Mouse (Mus musculus): ENCODE measurements around the gene Ebf3.

Ebf3 gene

DNA sequence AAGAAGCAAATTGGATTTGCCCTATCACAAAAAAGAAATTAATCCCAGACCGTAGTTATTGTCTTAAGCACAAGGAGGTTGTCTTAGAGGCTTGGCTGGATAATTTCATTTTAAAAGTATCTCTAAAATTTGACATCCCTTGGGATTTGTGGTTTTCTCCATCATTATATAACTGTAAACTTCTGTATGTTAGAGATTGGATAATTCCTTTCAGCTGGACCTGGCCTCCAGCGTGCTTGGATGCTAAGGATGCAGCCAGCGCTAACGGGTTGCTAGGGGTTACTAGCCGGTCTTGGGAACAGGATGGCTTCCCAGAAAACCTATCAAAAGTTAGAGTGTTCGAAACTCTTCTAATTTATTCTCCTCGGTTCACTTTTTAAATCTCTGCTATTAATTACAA, 19.8 kb downstream of the Ebf3 start:
- no peak for ATAC-seq (ENCODE audit: insufficient number of reproducible peaks, low FRiP score, low TSS enrichment)

DNA sequence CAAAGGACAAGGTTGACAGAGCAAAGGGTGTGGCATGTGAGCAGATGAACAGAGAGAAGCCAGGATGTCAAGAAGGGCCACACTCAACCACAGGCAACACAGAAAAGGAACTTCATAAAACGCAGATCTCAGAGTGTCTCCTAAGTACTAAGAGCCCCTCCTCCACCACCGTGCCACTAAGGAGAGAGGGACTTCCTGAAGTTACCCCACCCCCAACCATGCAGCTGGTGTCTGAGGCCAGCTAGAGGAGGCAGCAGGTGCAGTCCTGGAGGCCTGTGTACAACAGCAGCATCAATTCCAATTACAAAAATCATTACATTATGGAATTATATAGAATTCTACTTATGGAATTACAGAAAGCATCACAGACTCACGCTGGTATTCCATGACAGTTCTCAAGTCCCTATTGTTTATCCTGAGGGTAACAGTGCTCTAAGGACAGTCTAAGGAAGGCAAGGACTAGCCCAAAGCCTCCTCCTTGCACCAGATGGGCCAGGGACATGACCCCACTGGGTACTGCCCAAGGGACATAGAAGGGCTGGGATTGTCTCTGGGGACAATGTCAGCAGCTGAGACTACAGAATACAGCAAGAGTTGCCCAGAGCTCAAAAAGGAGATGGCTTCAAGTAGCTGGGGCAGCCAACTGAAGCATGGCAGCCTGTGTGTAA, 24.8 kb downstream of the Ebf3 start:
- no peak for ATAC-seq (ENCODE audit: insufficient number of reproducible peaks, low FRiP score, low TSS enrichment)

DNA sequence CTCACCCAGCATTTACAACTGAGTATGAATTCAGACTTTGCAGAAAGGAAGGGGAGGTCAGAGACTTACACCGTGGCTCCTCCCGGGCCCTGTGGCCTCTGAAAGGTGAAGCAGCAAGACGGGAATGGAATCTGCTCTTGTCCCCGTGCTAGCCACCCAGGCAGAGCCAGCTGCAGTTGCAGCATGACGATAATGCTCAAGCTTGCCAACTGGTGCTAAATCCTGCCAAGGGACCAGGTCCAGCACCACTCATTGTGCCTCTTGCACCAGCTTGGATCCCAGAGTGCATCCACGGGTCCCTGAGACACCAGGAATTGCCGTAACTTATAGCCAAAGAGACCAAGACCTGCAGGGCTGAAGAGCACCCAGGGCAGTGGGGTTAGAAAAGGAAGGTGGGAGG, 36.1 kb downstream of the Ebf3 start:
- ATAC-seq (ENCODE audit: insufficient number of reproducible peaks, low FRiP score, low TSS enrichment): no peak

DNA sequence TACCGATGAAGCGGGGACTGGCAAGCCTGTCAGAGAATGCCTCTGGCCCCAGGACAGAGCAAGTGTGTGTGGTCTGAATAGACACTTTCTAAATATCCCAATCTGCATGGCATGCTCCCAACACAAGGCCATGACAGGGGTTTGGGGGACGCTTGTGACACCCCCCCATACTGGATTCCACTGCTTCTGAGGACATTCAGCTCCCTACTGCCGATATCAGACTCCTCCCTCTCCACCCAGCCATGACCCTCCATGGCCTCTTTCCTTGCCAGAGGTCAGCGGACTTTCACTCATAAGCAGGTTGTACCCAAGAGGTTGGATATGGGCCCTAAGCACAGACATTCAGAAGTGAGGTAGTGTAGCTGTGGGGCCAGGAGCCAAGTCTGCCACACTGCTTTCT, 36.5 kb downstream of the Ebf3 start:
- ATAC-seq (ENCODE audit: insufficient number of reproducible peaks, low FRiP score, low TSS enrichment): no peak

DNA sequence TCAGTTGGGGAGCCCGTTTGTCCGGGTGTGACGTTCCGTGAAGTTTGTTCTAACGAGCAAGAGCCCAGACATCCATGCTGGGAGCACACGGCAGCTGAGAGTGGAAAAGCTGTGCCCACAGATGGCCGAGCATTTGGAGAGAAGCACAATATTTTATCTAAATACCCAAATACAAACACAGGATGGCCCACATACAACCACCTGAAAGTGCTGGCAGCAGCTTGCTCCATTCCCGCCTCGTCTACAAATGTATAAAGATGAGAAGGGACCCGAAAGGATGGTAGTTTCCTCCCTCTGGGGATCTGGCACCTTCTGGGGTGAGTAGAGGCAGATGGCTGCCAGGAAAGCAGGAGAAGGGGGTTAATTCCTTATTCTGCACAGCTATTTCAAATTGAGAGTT, 42.0 kb downstream of the Ebf3 start:
- no peak for ATAC-seq (ENCODE audit: insufficient number of reproducible peaks, low FRiP score, low TSS enrichment)

DNA sequence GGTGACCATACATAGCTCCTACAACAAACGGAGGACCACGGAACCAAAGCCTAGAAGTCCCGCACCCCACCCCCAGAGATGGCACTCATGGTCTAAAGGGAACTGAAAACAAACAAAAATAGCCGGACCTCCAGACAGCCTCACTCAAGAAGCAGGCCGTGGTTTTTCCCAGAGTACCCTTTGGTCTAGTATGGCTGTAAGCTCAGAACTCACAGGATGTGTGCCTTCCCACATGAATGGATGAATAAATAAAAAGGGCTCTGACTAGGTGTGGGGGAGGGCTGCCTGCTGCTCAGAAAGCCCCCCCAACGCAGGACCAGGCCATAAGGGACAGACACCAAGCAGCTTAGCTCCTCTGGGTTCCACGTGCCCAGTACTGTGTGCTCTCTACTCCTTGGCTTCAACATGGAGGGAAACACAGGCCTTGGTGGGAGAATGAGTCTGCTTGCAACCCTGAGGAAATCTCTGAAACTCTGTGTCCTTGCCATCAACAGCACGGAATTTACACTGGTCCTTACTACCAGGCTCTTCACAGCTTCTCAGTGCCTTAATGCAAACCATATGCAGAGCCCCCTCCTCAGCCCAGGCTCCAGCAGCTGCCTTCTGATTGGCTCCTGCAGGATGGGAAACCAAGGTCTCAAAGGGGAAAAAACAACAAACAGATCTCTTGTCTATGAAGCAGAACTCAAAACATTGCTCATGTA, 45.6 kb downstream of the Ebf3 start:
- ATAC-seq (ENCODE audit: insufficient number of reproducible peaks, low FRiP score, low TSS enrichment): no peak

DNA sequence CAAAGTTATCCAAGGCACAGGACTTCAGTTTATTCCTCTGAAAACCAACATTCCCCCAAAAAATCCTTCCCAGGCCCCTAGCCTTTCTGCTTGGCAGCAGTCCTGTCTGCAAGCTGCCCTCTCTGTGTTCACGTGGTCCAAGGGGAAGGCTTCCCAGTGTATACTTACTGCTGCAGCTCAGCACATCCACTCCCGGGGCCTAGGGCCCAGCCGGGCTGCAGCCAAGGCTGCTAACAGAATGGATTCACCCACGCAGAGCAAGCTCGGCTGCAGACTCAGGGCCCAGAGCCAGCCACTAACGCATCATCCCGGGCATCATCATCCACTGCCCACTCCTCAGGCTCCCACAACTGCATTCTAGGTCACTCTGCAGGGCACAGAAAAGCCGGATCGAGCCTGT, 46.8 kb downstream of the Ebf3 start:
- ATAC-seq (ENCODE audit: insufficient number of reproducible peaks, low FRiP score, low TSS enrichment): no peak

DNA sequence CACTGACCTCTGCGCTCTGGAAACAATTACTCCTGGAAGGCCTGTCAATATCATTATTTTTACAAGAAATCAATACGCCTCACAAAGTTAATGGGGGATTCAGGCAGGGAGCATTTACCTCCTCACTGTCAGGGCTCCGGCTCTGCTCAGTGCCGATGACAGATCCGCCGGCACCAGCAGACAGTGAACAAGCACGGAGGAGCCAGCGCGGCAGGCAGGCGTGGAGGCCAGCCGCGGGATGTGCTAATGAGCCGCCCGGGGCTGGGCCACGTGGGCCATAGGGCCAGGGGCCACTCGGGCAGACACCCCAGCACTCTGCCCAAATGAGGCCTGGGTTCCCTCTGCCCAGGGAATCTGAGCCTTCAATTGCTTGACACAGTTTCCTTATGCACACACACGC, 47.7 kb downstream of the Ebf3 start:
- no peak for ATAC-seq (ENCODE audit: insufficient number of reproducible peaks, low FRiP score, low TSS enrichment)

DNA sequence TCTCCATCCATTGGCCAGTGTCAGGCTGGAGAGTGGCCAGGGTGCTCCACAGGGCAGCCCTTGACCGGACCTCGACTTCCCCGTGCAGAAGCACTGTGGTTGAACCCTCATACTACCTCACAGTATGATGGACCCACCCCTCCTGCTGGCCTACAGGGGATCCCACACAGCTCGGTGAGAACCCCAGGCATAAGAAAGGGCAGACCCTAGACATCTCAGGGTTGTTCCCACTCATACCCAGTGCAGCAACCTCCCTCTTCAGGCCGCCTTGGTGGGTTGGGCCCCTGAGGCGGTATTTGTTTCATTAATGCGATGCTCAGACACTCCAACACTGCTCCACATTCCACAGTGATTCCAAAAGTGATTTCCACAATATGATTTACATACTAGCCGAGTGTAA, 51.9 kb downstream of the Ebf3 start:
- ATAC-seq (ENCODE audit: insufficient number of reproducible peaks, low FRiP score, low TSS enrichment): no peak

DNA sequence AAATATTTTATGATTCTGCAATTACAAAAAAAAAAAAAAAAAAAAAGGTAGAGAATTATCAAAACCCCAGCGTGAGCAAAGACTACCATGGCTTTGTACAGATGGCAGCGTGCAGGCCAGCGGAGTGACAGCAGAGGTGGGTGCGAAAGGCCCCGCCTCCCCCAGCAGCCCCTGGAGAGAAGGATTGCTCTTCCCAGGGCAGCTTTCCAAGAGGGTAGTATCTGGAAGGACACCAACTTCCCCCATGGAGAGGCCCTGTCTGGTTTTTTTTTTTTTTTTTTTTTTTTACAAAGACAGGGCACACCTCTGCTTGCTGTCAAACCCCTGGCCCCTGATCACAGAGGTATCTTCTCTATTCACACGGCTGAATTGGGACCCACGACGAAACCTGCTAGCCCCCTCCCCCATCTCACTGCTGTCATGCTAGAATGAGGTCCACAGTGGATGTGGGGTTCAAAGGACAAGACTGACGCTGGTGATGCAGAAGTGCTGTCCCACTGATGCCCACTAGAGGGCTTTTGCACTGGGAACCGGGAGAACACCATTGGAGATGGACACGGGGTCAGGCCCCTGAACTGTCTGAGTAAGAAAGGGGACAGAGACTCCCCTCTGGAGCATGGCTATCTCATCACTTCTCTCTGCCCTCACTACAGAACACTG, 67.9 kb downstream of the Ebf3 start:
- ATAC-seq (ENCODE audit: insufficient number of reproducible peaks, low FRiP score, low TSS enrichment): peak; percentile 40; the same call in 1 of the 2 replicates

DNA sequence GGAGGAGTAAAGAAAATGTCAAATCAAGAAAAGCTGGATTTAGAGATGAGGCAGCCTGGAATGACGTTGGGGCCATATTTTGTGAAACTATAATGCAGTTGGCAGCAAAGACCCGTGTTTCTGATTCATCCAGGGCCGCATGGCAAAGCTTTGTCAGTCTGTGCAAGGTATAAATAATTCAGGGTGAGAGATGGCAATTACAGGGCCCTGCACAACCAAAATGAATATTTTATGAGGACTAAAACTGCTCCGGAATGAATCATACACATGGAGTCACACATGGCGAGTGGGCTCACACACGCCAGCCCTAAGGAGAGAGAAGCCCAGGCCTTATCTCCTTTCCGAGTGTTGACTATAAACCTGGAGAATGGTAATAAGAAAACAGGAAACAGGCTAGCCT, 69.4 kb downstream of the Ebf3 start:
- ATAC-seq (ENCODE audit: insufficient number of reproducible peaks, low FRiP score, low TSS enrichment): no peak

DNA sequence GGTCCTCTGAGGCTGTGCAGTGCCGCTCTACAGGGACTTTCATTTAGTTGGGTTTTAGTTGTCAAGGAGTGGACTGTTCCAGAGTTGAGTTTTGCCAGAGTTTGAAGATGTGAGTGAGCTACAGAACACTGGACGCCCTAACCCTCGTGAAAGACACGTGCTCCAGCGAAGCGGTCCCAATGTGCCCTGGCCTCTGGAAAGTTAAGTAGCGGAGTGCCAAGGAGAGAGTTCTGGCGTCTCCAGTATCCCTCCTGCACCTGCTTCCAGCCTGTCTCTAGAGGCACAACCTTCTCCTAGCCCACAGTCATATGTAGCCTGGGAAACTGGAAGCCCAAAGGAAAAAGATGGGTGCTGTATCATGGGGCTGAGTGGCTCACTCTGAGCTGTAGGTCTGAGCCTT, 73.8 kb downstream of the Ebf3 start:
- ATAC-seq (ENCODE audit: insufficient number of reproducible peaks, low FRiP score, low TSS enrichment): no peak

DNA sequence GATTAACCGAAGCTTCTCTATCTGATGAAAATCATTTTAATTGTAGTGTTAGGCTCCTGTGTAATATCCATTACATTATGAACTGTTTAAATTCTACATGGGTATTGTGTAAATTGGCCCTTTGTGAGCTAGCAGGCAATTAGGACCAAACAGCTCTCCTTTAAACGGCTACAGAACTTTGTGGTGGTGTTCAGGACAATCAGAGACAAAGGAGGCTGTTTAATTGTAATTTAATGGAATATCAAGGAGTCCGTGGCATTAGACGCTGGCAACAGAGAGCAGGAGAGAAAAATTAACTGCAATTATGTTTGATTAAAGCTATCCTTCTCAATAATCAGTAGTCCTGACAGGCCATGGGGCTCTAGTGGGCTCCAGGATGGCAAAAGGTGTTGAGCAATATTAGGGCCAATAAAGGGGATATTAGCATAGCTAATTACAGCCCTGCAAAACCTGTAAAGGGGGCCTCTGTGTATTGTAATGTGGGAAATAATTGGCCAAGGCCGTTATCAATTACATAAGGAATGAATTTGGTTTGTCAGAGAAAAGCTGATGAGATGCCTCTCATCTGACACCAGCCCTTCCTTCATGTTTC, 74.6 kb downstream of the Ebf3 start:
- ATAC-seq (ENCODE audit: insufficient number of reproducible peaks, low FRiP score, low TSS enrichment): no peak

DNA sequence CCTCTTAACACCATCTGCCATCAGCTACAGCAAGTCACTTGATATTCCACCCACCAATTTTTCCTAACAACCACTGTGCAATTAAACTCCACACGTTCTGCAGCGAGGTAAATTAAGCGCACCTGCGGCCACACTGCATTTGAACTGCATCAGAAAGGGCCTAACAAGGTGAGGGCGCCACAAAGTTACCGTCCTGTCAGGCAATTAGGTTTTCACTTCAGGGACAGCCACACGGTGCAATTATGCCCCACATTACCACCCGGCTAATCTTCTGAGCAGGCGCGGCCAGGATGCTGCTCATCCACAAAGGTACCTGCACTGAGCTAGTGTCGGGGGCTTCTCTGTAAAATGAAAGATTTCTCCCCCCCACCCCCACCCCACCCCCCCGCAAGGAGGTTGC, 76.8 kb downstream of the Ebf3 start:
- no peak for ATAC-seq (ENCODE audit: insufficient number of reproducible peaks, low FRiP score, low TSS enrichment)

DNA sequence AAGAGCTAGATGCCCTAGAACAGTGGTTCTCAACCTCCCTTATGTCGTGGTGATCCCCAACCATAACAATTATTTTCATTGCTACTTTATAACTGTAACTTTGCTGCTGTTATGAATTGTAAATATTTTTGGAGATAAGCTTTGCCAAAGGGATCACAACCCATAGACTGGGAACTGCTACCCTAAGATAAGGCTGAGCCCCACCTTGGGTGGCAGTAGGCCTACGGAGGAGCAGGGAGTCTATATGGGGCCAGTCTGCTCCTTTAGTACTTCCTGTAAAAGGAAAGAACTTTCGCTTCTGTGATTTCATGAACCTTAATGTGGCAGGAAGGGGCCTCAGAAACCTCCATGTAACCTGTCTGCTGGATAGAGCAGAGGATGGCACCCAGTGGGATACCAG, 90.4 kb downstream of the Ebf3 start:
- ATAC-seq (ENCODE audit: insufficient number of reproducible peaks, low FRiP score, low TSS enrichment): no peak

DNA sequence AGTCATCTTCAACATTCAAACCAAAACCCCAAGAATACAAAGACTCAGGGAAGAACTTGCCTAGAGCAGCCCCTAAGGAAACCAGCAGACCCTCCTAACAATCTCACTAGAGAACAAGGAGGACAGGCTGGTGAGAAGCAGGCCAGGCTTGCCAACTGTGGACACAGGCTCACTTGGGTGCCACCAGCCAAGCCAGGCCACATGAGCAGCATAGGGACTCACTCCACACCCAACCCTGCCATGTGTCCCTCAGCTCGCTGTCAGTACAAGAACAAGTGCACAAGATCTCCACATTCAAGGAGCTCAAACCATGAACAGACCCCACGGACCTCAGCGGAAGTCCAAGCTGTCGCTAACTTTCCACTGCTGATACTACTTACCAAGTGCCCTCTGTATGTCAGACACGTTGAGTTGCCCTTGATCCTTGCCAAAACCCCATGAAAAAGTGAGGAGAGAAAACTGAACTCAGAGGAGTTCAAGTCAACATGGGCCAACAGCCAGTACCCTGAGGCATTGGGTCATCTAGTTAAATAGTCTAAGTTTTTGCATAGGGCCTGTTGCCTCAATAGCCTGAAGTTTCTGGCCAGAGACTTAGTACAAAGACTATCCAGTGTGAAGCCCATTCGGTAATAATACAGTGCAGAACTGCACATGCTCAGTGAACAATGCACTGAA, 91.3 kb downstream of the Ebf3 start:
- ATAC-seq (ENCODE audit: insufficient number of reproducible peaks, low FRiP score, low TSS enrichment): no peak

DNA sequence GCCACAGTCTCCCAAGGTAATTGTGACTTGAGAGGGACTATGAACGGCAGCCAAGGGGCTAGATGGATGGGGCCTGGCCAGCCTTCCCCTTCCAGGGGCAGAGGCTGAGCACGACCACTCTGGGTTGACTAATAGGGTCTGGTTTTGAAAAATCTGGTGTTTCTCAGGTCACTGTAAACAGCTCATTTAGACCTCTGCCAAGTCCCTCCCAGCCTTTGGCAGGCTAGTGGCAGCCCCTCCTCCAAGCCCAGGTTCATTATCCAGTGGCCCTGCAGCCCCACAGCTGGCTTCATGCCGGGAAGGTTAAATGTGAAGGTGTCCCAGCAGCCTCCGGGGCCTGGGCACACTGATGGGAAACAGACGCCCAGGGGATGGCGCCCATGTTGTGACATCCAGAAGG, 92.6 kb downstream of the Ebf3 start:
- ATAC-seq (ENCODE audit: insufficient number of reproducible peaks, low FRiP score, low TSS enrichment): no peak

DNA sequence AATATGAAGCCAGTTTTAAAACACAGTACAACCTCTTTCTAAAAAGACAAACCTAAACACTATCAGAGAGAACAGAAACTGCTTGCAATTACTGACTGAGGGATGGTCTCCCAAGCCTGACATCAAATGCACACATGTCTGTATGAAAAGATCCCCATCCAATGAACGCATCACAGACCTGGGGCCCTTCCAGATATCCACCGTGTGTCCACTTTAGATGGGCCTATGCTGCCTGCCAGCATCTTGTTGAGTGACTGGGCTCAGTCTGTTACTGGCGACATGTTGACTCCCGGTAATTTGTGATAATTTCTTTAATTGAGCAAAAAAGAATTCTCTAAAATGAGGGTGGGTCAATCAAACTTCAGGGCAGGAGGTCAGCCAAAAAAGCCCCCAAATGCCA, 93.8 kb downstream of the Ebf3 start:
- ATAC-seq (ENCODE audit: insufficient number of reproducible peaks, low FRiP score, low TSS enrichment): no peak

DNA sequence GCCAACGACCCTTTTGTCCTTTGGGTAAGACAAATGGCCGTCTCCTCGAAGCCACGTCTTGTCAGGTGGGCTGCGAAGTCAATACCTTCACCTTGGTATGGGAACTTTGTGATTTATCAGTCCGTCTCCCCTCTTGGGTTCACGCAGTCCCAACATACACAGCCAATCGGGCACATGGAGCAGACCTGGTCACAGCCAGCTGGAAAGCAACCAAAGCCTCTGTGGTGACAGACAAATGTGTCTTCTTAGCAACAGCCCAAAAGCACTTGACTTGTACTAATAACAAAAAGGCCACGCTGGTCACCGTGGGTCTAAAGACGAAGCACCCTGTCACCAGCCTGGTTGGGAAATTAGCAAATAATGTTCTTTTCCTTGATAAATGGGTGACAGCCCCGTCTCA, 95.5 kb downstream of the Ebf3 start:
- ATAC-seq (ENCODE audit: insufficient number of reproducible peaks, low FRiP score, low TSS enrichment): no peak

DNA sequence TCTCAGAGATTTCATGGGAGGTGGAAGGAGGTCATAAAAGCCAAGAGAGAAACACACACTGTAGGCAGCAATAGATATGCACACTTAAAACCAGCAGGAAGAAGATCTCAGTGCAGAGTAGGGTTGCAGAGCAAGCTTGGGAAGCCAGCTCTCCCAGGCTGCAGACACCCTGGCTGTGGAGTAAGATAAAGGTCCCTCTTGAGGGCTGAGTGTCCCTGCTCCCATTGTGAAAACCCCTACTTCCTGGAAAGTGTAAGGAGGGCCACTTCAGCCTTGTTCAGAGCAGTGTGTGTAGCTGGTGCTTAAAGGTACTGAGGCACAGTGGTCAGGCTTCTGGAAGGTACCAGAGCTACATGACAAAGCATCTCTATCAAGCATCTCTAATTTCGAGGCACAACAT, 100.8 kb downstream of the Ebf3 start:
- no peak for ATAC-seq (ENCODE audit: insufficient number of reproducible peaks, low FRiP score, low TSS enrichment)

DNA sequence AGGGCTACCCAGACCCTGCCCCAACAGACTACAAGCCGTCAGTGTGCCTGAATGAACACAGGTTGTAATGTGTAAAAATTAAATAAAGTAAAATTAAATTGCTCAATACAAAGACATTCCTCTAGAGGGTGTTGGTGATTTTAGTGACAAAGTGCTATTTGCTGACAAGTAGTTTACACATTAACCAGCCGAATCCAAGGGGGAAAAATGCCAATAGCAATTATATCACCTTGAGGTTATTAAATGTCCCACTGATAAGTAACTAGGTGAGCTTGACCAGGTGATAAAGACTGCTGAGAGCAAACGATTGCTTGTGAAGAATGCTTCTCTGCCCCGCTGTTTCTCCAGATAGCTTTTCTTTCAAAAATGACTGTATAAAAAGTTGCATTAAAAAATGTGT, 102.9 kb downstream of the Ebf3 start:
- no peak for ATAC-seq (ENCODE audit: insufficient number of reproducible peaks, low FRiP score, low TSS enrichment)

Measured in cerebellum, adult (tissue).